Mouse (Mus musculus) heart, adult 2 months (tissue): ENCODE data around the gene Epo. TPM values are rescaled to one million over a fixed set of nuclear protein-coding genes. Genes with fewer than 3 reads are reported as not detected.
A peak's percentile ranks its signal among the peaks of the same experiment; 100 is the strongest.

Source experiments
- DNase-seq, 2 experiments: peaks; one replicate each; pipeline ENCODE4 v3.0.0; 2021
- H3K27ac ChIP-seq: fragments of 200-600 bp; 2 replicates; pipeline ENCODE4 v1.8.1; 2022
- H3K27me3 ChIP-seq: fragments of 200-500 bp; 2 replicates; pipeline ENCODE4 v1.6.1; 2012; ENCODE audit warnings: mild to moderate bottlenecking, low read length, inconsistent platforms, mixed read lengths; ENCODE audit not compliant: control insufficient read depth, insufficient read depth
- H3K36me3 ChIP-seq: fragments of 200-500 bp; 2 replicates; pipeline ENCODE4 v1.6.1; 2012; ENCODE audit warnings: low read length, inconsistent platforms; ENCODE audit not compliant: control insufficient read depth, insufficient read depth
- H3K4me1 ChIP-seq: fragments of 200-500 bp; 2 replicates; pipeline ENCODE4 v1.6.1; 2011; ENCODE audit warnings: low read length; ENCODE audit not compliant: control insufficient read depth, insufficient read depth
- H3K4me3 ChIP-seq: fragments of 200-600 bp; 2 replicates; pipeline ENCODE4 v1.8.1; 2022
- H3K79me2 ChIP-seq: fragments of 200-500 bp; replicated peaks from 2 replicates; pipeline ENCODE4 v1.6.1; 2012; ENCODE audit warnings: mild to moderate bottlenecking, inconsistent platforms, low read length, moderate library complexity, mixed read lengths; ENCODE audit not compliant: control insufficient read depth, insufficient read depth
- H3K9ac ChIP-seq: fragments of 200-500 bp; 2 replicates; pipeline ENCODE4 v1.6.1; 2012; ENCODE audit warnings: low read depth, mild to moderate bottlenecking, control low read depth, inconsistent platforms, low read length, mixed read lengths
- CTCF ChIP-seq: fragments of 200-600 bp; IDR thresholded peaks from 2 replicates; pipeline ENCODE4 v1.8.1; 2022; ENCODE audit warnings: antibody characterized with exemption, mild to moderate bottlenecking, moderate library complexity
- EP300 ChIP-seq: fragments of 200-500 bp; IDR thresholded peaks from 2 replicates; pipeline ENCODE4 v1.6.1; 2011; ENCODE audit warnings: low read depth, low read length, control low read depth; ENCODE audit not compliant: insufficient read depth
- POLR2A ChIP-seq: fragments of 200-500 bp; IDR thresholded peaks from 2 replicates; pipeline ENCODE4 v1.6.1; 2011; ENCODE audit warnings: mild to moderate bottlenecking, low read depth, low read length, control low read depth; ENCODE audit not compliant: insufficient read depth
- WGBS: fragments of 180-500 bp; shearing (Covaris S2); methylation state at CpG from one replicate; pipeline ENCODE4 v1.1.7; 2018; 5-methylcytosine and 5-hydroxymethylcytosine counted together
- intact Hi-C: fragments of 180-260 bp; cut with DNase I; formaldehyde crosslinking; loops from one replicate; pipeline ENCODE4 v1.15.1; 2025
- polyA plus RNA-seq: library from polyadenylated mRNA; depleted of rRNA; stranded (reverse); fragments of >200 nt; gene quantifications from 2 replicates; pipeline ENCODE4 v1.2.3, GENCODE M21; 2012
- total RNA-seq, 2 experiments: library from RNA; stranded (reverse); gene quantifications; 2 replicates each; pipeline ENCODE4 v1.2.3; 2021

The Epo gene
- total and polyA plus RNA-seq, 3 experiments: not detected

DNA sequence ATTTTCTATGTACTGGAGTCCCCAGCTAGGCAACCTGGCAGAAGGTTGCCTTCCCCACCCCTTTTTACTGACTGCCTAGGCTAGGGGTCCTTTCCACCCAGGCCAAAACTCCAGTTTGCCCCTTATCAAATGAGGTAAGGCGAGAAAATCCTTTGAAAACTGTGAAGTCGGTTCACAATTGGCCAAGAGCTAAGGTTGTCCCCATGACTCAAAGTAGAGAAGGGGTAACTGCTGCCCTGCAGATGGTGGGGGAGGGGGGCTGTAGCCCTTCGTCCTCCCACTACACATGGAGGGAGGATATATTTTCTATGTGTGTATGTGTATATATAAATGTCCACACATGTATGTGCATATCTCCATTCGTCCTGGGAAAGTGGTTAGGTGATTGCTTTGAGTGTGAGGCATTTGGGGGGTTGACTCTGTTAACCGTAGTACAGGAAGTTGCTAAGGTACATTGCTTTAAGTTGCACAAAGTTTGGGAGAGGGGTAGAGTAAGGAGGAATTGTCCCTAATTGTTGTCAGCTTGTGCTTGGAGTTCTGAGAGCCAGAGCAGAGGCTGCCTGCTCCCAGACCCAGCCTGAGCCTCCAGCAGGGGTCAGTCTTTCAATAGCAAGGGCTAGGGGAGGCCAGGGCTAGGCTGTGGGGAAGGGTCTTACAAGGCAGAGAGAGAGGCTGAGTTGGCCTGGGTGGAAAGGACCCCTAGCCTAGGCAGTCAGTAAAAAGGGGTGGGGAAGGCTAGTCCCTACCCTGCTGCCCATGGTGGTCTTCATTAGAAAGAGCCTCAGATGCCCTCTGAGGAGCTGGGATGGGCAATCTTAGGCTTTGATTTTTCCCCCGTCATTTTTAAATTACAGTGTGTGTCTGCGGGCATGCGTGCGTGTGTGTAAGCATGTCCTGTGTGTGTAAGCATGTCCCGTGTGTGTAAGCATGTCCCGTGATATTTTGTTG is 19.9 kb downstream of the Epo start:
- TF ChIP-seq EP300 (no peak), CTCF (peak; percentile 73)
- Histone ChIP-seq H3K4me3 (no peak overlapping the region), H3K36me3 (no peaks in the 10 kb centered on the region), H3K4me1 (peaks cover 18% of the 10 kb centered on the region), H3K79me2 (peaks cover 13% of the 10 kb centered on the region), H3K27ac (no peak overlapping the region), H3K9ac (peak overlapping the region; percentile 21; the same call in 1 of the 2 replicates), H3K27me3 (no peaks in the 10 kb centered on the region)
- intact Hi-C loops: loop anchor here (5.0 kb wide), 2 partner anchors 139 to 234 kb away; partner anchors contain the start of gene Tsc22d4
- 65% methylated on average over 11 of the region's 11 CpGs for WGBS
- DNase-seq: peak in 1 of 2 experiments; percentile 49

DNA sequence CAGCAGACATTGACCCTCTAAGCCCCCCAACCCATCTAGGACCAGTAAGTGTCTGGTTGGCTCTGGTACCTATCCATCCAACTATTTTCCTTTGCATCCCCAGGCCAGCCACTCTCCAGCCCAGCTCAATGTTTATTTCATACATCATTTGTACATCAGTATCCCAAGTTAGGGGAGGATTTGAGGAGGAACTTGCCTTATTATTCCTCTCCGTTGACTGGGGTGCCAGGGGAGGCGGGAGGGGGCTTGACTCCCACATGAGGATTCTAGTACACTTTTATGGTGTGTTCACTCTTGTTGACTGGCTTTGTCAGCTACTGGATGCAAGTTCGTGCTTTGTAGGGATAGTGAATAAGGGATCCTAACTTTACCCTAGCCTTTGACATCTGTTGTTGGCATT is 21.3 kb downstream of the Epo start:
- H3K36me3 ChIP-seq: no peaks in the 10 kb centered on the region
- peaks cover 13% of the 10 kb centered on the region for H3K79me2 ChIP-seq
- WGBS: 51% methylated on average over 3 of the region's 3 CpGs
- intact Hi-C loops: loop anchor here (5.0 kb wide), 2 partner anchors 141 to 236 kb away; partner anchors contain the start of gene Tsc22d4
- no peak overlapping the region for H3K27ac ChIP-seq
- H3K4me1 ChIP-seq: peaks cover 18% of the 10 kb centered on the region
- TF ChIP-seq POLR2A (no peak), EP300 (no peak), CTCF (no peak)
- DNase-seq: no peak
- no peaks in the 10 kb centered on the region for H3K27me3 ChIP-seq
- H3K4me3 ChIP-seq: no peak overlapping the region
- H3K9ac ChIP-seq: no peak overlapping the region; the same call in 1 of the 2 replicates

DNA sequence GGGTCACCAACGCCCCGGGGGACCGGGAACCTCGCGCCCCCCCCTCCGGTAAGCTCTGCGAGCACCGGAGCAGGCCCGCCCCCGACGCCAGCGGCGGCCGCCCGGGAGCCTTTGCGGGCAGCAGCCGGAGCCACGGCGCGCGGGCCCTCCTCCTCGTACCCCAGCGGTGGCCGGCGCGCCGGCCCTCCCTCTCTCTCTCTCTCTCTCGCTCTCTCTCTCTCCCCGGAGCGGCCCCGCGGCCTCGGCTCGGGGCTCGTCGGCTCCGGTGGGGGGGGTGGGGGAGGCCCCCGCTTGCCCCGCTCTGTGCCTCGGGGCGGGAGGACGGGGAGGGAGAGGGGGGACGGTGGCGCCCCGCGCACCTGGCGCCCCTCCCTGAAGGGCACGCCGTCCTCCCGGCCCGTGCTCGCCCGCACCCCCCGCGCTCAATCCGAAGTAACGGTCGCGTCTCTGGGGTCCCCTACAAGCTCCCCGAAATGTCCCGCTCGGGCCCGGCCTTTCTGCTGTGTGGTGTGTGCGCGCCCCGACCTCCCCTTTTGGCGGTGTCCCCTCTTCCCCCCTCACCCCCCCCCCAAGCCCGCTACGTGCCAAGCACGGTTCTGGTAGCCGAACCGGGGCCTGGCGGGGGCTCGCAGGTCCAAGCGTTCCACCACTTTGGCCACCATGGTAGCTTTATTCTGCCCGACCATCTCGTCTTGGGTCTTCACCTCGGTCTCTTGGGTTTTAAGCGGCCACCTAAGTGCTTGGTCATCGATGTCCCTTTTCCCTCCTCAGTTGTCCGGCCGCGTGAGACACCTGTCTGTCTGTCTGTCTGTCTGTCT is 22.3 kb downstream of the Epo start:
- Histone ChIP-seq H3K27me3 (no peaks in the 10 kb centered on the region), H3K79me2 (peaks cover 13% of the 10 kb centered on the region), H3K9ac (peak overlapping the region; percentile 98), H3K4me1 (peaks cover 18% of the 10 kb centered on the region), H3K4me3 (peak overlapping the region; percentile 72), H3K27ac (peak overlapping the region; percentile 87), H3K36me3 (no peaks in the 10 kb centered on the region)
- 1% methylated on average over 66 of the region's 83 CpGs for WGBS
- TF ChIP-seq POLR2A: no peak
- no peak for TF ChIP-seq EP300
- TF ChIP-seq CTCF: no peak
- intact Hi-C loops: loop anchor here (1.0 to 5.0 kb wide), 3 partner anchors 21 to 237 kb away; partner anchors contain the start of gene Tsc22d4
- peak; percentile 43 to 59 for DNase-seq

DNA sequence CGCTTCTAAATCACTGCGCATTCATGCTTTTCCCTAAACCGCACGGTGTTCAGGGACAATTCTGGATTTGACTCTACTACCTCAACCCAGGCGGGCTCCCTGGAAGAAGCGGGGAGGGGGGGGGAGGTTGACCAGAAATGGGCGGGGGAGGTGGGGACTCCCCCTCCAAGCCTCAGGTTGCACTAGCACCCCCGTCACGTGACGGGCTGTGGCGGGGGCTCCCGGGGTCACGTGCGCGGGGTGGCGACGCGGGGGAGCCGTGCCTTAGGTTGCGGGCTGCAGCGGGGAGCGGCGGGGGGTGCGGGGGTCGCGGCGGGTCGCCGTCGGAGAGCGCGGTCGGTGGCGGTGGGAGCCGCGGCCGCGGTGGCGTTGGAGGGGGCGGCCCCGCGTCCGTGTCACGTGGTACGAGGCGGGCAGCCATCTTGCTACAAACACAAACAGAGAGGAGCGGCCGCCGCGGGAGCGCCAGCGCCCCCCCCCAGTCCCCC is 23.0 kb downstream of the Epo start:
- WGBS: 4% methylated on average over 31 of the region's 52 CpGs
- DNase-seq: peak; percentile 89 to 92

DNA sequence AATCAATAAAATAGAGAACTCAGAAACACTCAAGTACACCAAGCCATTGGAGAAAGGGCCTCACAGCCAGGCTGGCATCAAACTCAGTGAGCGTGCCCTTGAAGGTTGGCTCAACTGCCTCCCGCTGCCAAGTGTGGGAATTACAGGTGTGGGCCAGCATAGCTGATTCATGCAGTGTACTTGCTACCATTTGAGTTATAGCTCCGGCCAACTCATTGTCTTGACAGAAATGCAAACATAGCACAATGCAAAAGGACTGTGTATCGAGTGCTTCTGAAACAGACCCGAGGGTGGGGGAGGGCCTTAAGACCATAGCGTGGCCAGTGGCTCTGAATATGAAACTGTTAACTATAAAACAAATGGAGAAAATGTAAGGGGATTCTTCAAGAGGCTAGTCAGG is 29.0 kb downstream of the Epo start:
- no peak overlapping the region for H3K9ac ChIP-seq
- peaks cover 2% of the 10 kb centered on the region; the same call in 1 of the 2 replicates for H3K36me3 ChIP-seq
- H3K4me3 ChIP-seq: no peak overlapping the region
- H3K27ac ChIP-seq: no peak overlapping the region
- 83% methylated on average over 6 of the region's 6 CpGs for WGBS
- no peaks in the 10 kb centered on the region for H3K79me2 ChIP-seq
- TF ChIP-seq POLR2A: no peak
- no peak for TF ChIP-seq EP300
- no peak for TF ChIP-seq CTCF
- intact Hi-C loops: loop anchor here (5.0 to 10.0 kb wide), 4 partner anchors 167 to 651 kb away; partner anchors contain the start of genes Mepce, Zcwpw1 and Zfp113
- H3K4me1 ChIP-seq: peaks cover 4% of the 10 kb centered on the region
- no peak for DNase-seq
- no peaks in the 10 kb centered on the region for H3K27me3 ChIP-seq

More for the DNA sequence above, 23.0 kb downstream of the Epo start:
- peak overlapping the region; percentile 98 for H3K9ac ChIP-seq
- no peak for TF ChIP-seq EP300
- no peak for TF ChIP-seq CTCF
- TF ChIP-seq POLR2A: no peak
- H3K4me1 ChIP-seq: peaks cover 18% of the 10 kb centered on the region
- no peaks in the 10 kb centered on the region for H3K36me3 ChIP-seq
- H3K79me2 ChIP-seq: peaks cover 13% of the 10 kb centered on the region
- peak overlapping the region; percentile 87 for H3K27ac ChIP-seq
- no peaks in the 10 kb centered on the region for H3K27me3 ChIP-seq
- intact Hi-C loops: loop anchor here (1.0 to 5.0 kb wide), 3 partner anchors 21 to 237 kb away; partner anchors contain the start of gene Tsc22d4
- peak overlapping the region; percentile 72 for H3K4me3 ChIP-seq
